Mouse (Mus musculus): ENCODE measurements around the gene Flnc. TPM values are rescaled to one million over a fixed set of nuclear protein-coding genes. Genes with fewer than 3 reads are reported as not detected.

Flnc gene
- polyA plus RNA-seq, 1 experiment = 6.6 TPM

DNA sequence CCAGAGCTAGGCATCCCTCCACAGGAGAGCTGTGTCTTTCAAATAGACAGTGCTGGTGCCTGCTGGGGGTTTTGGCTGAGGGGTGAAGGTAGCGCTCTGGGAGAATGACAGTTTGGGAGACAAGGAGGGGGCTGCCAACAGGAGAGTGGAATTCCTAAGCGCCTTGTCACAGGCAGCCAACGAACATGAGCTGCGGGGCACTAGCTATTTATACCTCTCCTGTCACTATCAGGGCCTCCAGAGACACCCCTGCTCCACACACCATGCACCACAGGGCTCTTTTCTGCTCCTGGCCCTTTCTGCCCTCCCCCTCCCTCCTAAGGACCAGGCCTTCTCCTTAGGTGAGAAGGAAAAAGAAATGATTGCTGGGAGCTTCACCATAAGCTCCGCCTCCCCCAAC lies 1.6 kb upstream of the Flnc start:
- no peak for DNase-seq (ENCODE audit: low read depth)

DNA sequence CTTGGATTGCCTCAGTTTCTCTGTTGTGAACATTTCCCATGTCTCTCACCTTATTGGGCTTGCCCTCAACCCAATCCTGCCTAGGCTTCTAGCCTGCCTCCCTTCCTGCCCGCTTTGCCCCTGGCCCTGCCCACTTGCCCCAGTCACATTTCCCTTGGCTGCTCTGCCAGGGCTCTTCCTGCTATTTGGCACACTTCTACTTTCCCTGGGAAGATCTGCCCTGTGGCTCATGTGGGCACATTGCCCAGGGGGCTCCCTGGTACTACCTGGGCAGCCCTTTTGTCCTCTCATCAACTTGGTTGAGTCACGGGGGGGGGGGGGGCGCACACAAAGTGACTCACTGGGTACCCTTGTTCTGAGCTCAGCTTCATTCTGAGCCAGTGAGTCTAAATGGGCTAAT lies 900 bp upstream of the Flnc start:
- no peak for DNase-seq (ENCODE audit: low read depth)

DNA sequence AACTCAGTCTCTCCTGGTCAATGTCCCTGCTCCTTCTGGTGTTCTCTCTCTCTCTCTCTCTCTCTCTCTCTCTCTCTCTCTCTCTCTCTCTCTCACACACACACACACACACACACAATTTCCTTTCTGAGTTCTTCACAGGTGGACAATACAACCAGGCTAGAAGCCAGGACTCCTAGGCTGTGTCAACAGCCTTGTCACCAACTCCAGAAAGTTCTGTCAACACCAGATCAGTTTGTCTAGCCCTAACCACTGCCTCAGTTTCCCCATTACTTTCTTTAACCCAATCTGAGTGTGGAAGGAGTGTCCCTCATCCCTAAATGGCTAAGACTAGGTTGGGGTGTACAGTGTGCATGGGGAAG lies 399 bp upstream of the Flnc start:
- no peak for DNase-seq (ENCODE audit: low read depth)

DNA sequence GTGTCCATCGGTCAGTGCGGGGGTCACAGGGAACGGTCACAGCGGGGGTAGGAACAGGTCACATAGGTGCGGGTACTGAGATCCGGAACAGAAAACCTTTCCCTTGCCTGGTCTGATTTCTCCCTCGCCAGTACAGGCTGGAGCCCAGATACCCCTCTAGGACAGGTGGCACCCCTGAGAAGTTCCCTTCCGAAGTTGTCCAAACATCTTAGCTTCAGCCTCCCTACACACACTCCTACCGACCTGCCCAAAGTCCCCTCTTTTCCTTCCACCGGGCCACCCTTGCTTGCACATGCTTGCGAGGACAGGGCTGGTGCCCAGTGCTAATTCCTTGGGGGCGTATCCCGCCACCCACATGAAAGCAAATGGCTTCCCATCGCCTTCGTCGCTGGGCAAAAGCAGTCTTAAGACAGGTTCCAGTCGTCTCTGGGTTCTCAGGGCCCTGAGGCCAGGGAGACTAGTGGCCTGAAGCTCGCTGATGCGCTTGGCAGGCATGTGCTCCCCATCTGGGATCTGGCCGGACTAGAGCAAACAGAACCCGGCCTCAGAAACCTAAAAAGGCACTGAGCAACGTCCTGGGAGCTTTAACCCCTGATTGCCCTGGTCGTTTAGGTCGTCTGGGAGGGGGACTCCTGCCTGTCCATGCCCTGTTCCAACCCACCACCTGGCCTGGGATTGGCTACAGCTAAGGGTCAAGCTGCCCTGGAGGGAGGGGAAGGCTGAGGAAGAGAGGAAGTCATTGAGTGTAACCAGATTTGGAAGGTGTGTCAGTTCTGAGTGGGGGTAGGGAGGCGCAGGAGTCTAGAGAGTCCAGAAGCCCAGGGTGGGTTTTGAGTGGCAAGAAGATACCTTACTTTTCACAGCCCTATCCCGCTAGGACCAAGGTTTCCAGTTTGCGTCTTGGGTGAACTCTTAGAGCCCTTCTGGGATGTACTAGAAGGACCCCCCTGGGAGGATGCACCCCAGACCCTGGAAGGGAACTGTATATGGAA lies 1.0 kb downstream of the Flnc start:
- no peak for DNase-seq (ENCODE audit: low read depth)

DNA sequence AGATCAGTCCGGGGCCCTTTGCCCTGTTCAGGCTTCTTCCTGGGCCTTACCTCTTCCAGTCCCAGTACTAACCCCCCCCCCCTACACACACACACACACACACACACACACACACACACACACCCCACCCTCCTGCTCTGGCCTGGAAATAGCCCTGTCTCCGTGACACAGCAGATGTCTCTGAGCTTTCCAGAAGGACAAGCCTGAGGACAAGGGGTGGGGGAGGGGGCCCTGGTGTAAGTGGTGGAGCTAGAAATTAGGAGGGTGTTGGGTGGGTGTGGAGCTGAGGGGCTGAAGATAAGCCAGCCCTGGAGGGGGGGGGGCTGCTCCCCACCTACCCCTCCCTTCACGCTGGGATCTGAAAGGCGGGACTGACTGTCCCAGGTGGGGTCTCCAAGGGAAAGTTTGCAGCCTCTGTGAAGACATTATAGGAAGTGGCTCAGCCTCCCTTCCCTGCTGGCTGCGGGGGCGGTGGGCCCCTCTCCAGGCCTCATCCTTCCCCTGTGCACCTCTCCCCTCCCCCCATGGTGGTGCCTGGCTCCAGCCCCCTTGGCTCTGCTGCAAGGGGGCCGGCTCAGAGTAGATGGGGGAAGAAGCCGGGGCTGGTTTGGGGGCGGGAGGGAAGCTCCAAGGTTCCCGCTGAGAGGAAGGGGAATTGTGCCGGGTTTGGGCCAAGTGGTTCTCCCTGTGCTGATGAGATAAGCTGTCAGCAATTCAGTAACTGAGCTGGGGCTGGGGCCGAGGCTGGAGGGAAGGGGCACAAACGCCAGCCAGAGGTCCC lies 2.0 kb downstream of the Flnc start:
- no peak for DNase-seq (ENCODE audit: low read depth)

DNA sequence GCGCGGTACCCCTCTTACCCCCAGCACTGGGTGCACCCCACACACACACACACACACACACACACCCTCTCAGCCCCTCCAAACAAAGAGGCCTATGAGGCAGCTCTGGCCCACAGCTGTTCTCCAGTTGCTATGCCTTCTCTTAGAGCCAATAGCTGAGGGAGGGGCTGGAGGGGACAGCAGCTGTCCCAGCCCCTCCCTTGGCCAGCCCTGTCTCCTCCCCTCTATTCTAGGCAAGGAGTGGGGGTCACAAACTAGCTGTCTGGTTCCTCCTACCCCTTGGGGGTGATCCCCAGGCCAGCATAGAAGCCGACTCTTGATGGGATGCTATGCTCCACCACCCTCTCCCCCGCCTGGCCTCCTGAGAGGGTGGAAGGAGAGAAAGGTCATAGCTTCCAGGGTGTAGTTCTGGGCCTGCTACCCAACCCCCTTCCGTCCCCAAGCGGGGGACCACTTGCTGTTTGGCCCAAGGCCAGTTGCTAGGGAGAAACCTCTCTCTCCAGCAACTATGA lies 2.9 kb downstream of the Flnc start:
- DNase-seq (ENCODE audit: low read depth) = no peak

DNA sequence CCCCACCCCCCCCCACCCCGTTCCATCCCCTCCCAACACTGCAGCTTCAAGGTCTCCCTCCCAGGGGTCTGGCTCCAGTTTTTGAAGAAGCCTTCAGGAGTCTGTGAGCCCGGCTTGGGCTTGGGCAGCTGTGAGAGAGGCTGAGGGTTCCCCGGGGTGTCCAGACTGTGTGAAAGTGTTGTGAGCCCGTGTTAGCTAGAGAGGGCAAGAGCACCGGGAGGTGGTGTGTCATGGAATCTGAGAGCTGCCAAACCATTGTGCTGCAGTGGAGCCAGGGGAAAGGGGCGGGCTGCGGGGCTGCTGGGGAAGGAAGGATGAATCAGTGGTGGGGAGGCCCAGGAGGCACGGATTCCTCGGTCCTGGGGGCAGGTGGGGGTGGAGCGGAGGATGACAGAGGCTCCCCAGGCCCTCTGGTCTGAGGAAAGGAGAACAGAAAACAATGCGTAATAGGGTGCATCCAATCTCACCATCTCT lies 3.4 kb downstream of the Flnc start:
- no peak for DNase-seq (ENCODE audit: low read depth)

DNA sequence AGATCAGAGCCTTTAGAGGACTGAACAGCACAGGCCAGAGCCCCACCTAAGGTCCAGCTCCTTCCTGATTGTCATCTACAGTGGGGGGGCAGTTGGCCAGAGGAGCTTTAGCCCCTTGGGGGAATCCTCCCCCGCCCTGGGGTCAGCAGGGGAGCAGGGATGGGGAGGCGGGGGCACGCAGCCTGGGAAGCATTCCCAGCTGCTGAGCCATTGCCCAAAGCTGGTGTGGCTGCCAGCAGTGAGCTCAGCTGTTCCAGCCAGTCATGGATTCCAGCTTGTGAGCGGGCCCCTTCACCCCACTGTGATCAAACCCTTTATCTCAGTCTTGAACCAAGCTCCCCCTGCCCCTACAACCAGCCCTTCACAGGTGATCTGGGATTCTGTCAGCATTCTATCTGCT lies 6.2 kb downstream of the Flnc start:
- no peak for DNase-seq (ENCODE audit: low read depth)

DNA sequence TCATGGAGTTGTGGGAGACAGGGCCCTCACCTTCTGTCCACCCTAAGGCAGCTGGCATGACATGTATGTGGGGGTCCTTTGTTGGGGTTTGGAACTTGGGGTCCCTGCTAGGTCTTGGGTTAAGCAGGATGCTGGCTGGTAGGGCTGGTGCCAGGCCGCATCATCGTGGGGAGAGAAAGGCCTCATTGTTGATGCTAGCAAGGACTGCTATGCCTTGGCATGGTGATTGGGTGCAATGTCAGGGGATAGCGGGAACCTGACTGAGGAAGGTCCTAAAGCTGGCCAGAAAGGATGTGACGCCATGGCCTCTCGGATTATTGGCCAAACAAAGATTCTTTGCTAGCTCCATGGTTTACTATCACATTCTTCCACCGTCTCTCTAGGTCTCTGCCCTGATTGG lies 6.7 kb downstream of the Flnc start:
- no peak for DNase-seq (ENCODE audit: low read depth)

DNA sequence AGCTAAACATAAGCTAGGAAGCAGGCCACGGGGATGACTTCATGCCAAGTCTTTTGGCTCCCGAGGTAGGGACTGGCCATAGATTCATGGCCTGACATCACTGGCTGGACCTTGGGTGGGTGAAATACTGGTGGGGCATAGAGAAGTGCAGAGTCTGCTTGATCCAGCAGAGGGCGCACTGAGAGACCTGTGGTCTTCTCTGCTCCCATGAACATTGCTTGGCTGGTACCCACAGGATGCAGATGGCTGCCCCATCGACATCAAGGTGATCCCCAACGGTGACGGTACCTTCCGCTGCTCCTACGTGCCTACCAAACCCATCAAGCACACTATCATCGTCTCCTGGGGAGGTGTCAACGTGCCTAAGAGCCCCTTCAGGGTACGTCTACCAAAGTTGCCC lies 11.7 kb downstream of the Flnc start:
- no peak for DNase-seq (ENCODE audit: low read depth)

DNA sequence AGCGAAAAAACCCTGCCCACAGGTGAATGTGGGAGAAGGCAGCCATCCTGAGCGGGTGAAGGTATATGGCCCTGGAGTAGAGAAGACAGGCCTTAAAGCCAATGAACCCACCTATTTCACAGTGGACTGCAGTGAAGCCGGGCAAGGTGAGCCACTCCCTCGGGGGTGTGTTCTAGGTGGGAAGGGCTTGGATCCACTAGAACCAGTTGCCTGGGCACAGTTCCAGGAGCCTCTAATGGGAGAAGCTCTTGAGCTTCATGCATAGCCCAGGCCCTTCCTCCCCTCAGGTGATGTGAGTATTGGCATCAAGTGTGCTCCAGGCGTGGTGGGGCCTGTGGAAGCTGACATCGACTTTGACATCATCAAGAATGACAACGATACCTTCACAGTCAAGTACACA lies 12.3 kb downstream of the Flnc start:
- DNase-seq (ENCODE audit: low read depth) = no peak

DNA sequence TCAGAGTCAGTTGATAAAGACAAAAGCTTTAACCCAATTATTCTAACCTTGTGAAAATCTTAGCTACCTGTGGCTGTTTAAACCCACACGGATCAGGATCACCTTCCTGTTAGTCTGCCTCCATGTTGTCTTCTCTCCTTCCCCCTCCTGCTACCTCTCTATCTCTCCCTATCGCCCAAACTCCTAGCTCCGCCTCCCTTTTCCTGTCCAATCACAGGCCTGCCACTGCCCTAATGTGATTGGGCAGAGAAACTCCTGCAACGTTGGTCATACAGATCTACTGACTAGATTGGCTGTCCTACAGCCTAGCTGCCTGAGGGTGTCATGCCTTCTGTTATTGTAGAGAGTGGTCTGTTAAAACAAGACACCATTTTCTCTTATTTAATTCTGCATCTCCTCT lies 16.8 kb downstream of the Flnc start:
- no peak for DNase-seq (ENCODE audit: low read depth)

DNA sequence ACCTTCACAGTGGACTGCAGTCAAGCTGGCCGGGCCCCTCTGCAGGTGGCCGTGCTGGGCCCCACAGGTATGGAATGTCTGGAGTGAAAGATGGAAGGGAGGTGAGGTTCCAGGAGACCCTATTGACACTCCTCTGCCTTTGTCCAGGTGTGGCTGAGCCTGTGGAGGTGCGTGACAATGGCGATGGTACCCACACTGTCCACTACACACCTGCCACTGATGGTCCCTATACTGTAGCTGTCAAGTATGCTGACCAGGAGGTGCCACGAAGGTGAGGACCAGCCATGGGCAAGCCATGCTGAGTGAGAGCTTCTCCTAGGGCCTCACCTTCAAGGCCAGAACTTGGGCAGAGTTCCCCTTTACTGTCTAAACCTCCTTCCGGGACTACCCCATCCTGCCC lies 17.6 kb downstream of the Flnc start:
- DNase-seq (ENCODE audit: low read depth) = no peak

DNA sequence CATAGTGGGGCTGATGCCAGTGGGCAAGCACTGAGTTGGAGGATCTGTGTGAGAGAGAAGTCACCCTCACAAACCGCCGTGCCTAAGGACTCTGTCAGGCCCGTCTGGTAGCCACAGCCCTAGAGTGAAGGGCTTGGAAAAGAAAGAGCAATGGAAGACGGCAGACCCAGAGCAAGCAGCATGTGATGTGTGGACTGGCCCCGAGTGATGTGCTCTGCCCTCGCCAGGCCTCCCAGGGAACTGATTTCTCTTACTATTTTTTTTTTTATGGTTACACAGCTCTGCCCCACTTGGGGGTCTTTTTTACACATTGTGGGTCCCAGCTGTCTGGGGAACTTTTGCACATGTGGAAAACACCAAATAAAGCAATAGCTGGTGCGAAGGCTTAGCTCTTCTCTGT lies 28.4 kb downstream of the Flnc start:
- no peak for DNase-seq (ENCODE audit: low read depth)

DNA sequence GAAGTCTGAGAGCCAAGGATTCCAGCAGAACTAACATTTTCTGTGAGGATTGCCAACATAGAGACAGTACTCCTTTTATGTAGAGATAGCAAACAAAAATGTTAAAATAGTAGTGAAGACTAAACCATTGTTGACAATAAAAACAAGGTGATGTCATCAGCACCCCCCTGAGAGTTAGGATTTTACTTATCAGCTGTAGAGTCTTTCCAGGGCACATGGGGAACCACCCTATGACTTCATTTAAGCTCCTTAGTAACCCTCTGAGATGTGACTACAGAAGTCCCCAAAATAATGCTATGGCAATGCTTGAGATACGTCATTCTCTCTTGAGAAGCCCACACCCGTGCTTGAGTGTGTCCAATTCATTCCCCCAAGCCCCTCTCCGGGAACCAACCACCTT lies 30.3 kb downstream of the Flnc start:
- no peak for DNase-seq (ENCODE audit: low read depth)

DNA sequence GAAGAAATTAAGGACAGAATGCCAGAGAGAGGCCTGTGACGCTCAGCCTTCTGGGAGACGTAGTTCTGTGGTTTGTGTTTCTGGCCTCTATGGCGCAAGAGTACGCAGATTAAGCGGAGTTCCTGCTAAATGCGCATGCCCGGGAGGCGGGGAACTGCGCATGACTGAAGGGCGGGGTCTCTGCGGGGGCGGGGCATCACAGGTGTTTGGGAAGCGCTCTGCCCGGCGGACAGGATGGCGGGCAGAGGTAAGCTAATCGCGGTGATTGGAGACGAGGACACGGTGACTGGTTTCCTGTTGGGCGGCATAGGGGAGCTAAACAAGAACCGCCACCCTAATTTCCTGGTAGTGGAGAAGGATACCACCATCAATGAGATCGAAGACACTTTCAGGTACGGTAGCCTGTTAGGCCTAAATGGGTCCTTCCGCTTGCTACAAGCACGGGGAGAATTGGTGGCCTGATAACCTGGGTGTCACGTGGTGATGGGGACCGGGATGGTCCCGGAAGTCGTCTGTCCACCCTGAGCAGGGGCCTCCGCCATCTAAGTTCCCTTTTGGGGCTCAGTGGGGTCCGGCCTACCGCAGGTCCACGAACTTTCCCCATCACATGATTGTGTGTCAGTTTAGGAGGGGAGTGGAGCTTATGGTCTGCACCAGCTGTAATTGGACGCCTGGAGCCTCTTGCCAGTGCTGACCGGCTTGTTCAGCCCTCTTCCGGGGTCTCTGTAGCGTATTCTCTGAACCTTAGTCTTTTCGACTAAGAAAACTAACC lies 34.7 kb downstream of the Flnc start, which contains the start of gene Atp6v1f:
Gene Atp6v1f (plus strand): TSS at position 136 of the 772 bp plus-strand sequence.
- DNase-seq (ENCODE audit: low read depth) = peak; percentile 65

DNA sequence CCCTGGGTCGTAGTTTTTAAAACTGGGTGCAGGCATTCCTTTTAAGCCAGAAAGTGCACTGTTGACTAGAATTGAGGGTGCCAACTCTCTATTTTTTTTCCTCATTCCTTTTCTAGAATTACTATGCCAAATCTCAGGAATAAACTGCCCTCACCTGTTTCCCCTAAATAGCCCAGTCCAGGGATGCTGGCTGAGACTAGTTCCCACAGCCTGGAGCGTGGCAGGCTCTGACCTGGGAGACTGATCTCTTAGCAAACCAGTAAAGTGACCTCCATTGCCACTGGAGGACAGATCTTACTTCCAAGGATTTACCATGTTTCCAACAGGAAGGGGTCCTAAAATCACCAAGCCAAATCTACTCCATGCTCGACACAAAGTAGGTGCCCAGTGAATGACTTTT lies 35.8 kb downstream of the Flnc start:
- DNase-seq (ENCODE audit: low read depth) = no peak

DNA sequence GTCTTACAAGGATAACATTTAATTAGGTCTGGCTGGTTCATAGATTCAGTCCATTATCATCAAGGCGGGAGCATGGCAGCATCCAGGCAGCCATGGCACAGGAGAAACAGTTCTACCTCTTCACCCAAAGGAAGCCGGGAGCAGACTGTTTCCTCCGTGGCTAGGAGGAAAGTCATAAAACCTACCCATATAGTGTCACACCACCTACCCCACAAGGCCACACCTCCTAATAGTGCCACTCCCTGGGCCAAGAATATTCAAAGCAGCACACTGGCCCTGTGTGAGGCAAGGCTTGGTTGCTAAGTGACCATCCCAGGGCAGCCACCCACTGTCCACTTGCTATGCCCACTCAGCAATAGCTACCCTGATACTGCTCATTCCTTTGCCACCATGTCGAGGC lies 38.1 kb downstream of the Flnc start, which contains the start of gene Atp6v1fnb:
Gene Atp6v1fnb (plus strand): TSS at position 301 of the 400 bp plus-strand sequence.
- DNase-seq (ENCODE audit: low read depth) = no peak

DNA sequence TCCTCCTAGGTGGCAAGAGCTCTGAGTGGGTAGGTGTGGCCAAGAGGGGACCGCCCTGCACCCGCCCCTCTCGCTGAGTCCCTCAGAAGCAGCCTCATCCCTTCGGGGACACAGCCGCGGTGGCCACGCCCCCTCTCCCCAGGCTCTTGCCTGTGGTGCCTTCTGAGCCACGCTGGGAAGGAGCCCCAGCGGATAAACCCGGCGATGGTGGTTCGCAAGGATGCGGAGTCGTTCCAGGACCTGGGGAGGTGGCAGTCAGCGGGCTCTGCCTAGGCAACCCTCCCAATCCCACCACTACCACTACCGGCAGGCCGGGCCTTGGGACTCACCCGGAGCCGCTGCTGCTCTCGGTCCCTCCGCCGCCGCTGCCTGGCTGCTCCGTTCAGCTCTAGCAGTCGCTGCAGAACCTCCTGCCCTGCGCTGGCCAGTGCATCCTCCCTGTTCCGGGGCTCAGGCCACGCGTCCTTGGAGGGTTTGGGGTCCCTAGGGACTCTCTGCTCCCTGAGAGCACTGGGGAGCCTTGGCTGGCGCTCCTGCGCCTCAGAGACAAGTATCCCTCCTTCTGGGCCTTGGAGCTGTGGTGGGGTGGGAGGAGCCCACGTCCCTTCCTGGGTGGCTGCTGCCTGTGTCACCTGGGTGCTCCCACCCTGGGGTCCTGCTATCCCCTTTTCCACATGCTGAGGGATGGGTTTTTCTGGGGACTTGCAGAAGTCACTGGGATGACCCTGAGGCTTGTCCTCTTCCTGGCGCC lies 41.1 kb downstream of the Flnc start:
- DNase-seq (ENCODE audit: low read depth) = no peak

DNA sequence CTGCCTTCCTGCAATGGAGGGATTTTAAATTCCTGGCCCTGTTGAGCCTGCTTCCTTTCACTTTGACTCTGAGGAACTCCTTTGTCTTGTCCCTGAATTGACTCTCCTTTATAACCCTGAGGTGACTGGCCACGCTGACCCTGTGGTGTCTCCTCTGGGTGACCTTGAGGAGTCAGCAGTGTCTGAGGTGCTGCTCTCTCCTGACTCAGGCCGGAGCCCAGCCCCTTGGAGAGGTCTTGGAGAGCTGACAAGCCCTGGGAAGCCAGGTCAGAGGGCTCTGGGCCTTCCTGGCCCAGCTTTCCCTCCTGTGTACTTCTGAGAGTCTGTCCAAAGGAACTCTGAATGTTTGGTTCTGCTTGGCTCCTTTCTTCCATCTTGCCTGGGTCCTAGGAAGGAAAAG lies 41.7 kb downstream of the Flnc start:
- DNase-seq (ENCODE audit: low read depth) = no peak

DNA sequence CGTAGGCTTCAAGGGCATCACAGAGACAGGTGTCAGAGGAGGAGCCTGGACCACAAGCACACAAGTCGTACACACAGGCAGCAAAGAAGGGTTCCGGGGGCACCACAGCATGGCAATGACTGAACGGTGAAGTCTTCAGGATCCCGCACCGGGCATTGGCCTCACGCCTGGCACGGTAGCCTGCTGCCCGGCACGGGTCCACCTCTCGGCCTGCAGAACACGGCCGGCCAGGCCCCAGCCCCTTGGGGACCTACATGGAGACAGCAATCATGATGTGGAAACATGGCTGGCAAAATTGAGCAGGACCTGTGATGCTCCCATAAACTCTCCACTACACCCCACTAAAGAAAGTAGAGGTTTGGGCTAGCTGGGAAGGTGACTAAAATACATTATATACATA lies 49.6 kb downstream of the Flnc start:
- no peak for DNase-seq (ENCODE audit: low read depth)

Data from gonadal fat pad, adult 2 months (tissue).